Mouse (Mus musculus) stomach, postnatal 0 days (tissue): ENCODE measurements around the gene Gatad2a. TPM values are rescaled to one million over a fixed set of nuclear protein-coding genes. Genes with fewer than 3 reads are reported as not detected.
"Not testable (repeated sequence)": the region's sequence is repeated elsewhere in the genome, so short reads cannot be mapped to it uniquely, and the experiment has no call there.

ENCODE experiments used
- ATAC-seq: fragments of 200-750 bp; cut with Nextera tagmentation; 2 replicates; pipeline ENCODE4 v1.8.0; 2017; ENCODE audit not compliant: low FRiP score, low TSS enrichment
- DNase-seq: peaks from one replicate; pipeline ENCODE4 v3.0.0-alpha.2; 2016; ENCODE audit warnings: low spot score
- H3K27ac ChIP-seq: fragments of 300-500 bp; sonication (generic); replicated peaks from 2 replicates; pipeline ENCODE4 v1.5.1; 2014; ENCODE audit warnings: mild to moderate bottlenecking, control low read depth
- H3K27me3 ChIP-seq: fragments of 300-500 bp; sonication (generic); 2 replicates; pipeline ENCODE4 v1.6.1; 2014; ENCODE audit warnings: low read length; ENCODE audit not compliant: control insufficient read depth, insufficient read depth
- H3K36me3 ChIP-seq: fragments of 300-500 bp; sonication (generic); 2 replicates; pipeline ENCODE4 v1.6.1; 2014; ENCODE audit warnings: low read length, mixed read lengths; ENCODE audit not compliant: control insufficient read depth, insufficient read depth
- H3K4me1 ChIP-seq: fragments of 300-500 bp; sonication (generic); replicated peaks from 2 replicates; pipeline ENCODE4 v1.6.1; 2014; ENCODE audit warnings: antibody characterized with exemption; ENCODE audit not compliant: control insufficient read depth, insufficient read depth
- H3K4me2 ChIP-seq: fragments of 300-500 bp; sonication (generic); replicated peaks from 2 replicates; pipeline ENCODE4 v1.6.1; 2014; ENCODE audit warnings: low read depth, mild to moderate bottlenecking, control low read depth, moderate library complexity
- H3K4me3 ChIP-seq: fragments of 300-500 bp; sonication (generic); 2 replicates; pipeline ENCODE4 v1.5.1; 2014; ENCODE audit warnings: low read depth, low read length, control low read depth
- H3K9ac ChIP-seq: fragments of 300-500 bp; sonication (generic); 2 replicates; pipeline ENCODE4 v1.6.1; 2014; ENCODE audit warnings: mild to moderate bottlenecking, low read length, control low read depth, mixed read lengths
- H3K9me3 ChIP-seq: fragments of 300-500 bp; sonication (generic); 2 replicates; pipeline ENCODE4 v1.6.1; 2016; ENCODE audit warnings: low read length; ENCODE audit not compliant: control insufficient read depth
- CTCF ChIP-seq: IDR thresholded peaks from 2 replicates; pipeline ENCODE4 v1.5.1; 2016; ENCODE audit warnings: antibody characterized with exemption, low read depth, mild to moderate bottlenecking, moderate library complexity
- EP300 ChIP-seq: optimal IDR thresholded peaks from 2 replicates; pipeline ENCODE3; 2016; ENCODE audit warnings: antibody characterized with exemption
- WGBS: fragments of 180-500 bp; shearing (Covaris S2); extraction: QIAGEN DNeasy Blood & Tissue Kit; methylation state at CpG from one replicate; pipeline ENCODE4 v1.1.7; 2014; 5-methylcytosine and 5-hydroxymethylcytosine counted together
- polyA plus RNA-seq: library from polyadenylated mRNA; unstranded; fragments of >200 nt; fragmentation: Nextera tagmentation; extraction: Ambion mirVana; gene quantifications from 2 replicates; pipeline ENCODE4 v1.2.1, GENCODE M21; 2015

Gene Gatad2a
- polyA plus RNA-seq, 1 experiment from 2014 or later = 32.4 TPM

- Histone ChIP-seq H3K4me2 (no peak overlapping the region), H3K27me3 (no peaks in the 10 kb centered on the region), H3K4me3 (no peak overlapping the region), H3K36me3 (peaks cover 37% of the 10 kb centered on the region), H3K9me3 (no peaks in the 10 kb centered on the region), H3K4me1 (no peaks in the 10 kb centered on the region), H3K9ac (no peak overlapping the region), H3K27ac (no peak overlapping the region)
- TF ChIP-seq CTCF (no peak), EP300 (no peak)
- ATAC-seq = no peak
- no peak for DNase-seq
- 96% methylated on average over 1 of the region's 1 CpGs for WGBS
Observed at GRCm38 (mm10) chr8:70030255-70030654, 34.1 kb upstream of the Gatad2a start.

GRCm38 (mm10) chr8:70026151-70026550 is 30.0 kb upstream of the Gatad2a start:
- Histone ChIP-seq H3K4me2 (no peak overlapping the region), H3K27me3 (no peaks in the 10 kb centered on the region), H3K4me1 (no peaks in the 10 kb centered on the region), H3K4me3 (no peak overlapping the region), H3K9ac (no peak overlapping the region), H3K9me3 (no peaks in the 10 kb centered on the region), H3K27ac (no peak overlapping the region), H3K36me3 (peaks cover 63% of the 10 kb centered on the region)
- DNase-seq = no peak
- no peak for TF ChIP-seq CTCF
- no peak for TF ChIP-seq EP300
- no peak for ATAC-seq
- 88% methylated on average over 2 of the region's 2 CpGs for WGBS

GRCm38 (mm10) chr8:70023596-70023995 is 27.4 kb upstream of the Gatad2a start:
- 81% methylated on average over 8 of the region's 8 CpGs for WGBS
- Histone ChIP-seq H3K9me3 (no peaks in the 10 kb centered on the region), H3K4me1 (no peaks in the 10 kb centered on the region), H3K27ac (no peak overlapping the region), H3K9ac (no peak overlapping the region), H3K4me2 (no peak overlapping the region), H3K27me3 (no peaks in the 10 kb centered on the region), H3K4me3 (no peak overlapping the region), H3K36me3 (peaks cover 76% of the 10 kb centered on the region)
- no peak for TF ChIP-seq CTCF
- TF ChIP-seq EP300 = no peak
- DNase-seq = no peak
- no peak for ATAC-seq

GRCm38 (mm10) chr8:70015017-70015416 is 18.8 kb upstream of the Gatad2a start:
- DNase-seq = no peak
- H3K9ac ChIP-seq = no peak overlapping the region
- H3K4me3 ChIP-seq = no peak overlapping the region
- no peak overlapping the region for H3K27ac ChIP-seq
- peak; percentile 21; the same call in 1 of the 2 replicates for ATAC-seq
- TF ChIP-seq EP300 (no peak), CTCF (no peak)
- H3K4me1 ChIP-seq = no peaks in the 10 kb centered on the region
- H3K36me3 ChIP-seq = peaks cover 16% of the 10 kb centered on the region
- no peaks in the 10 kb centered on the region for H3K9me3 ChIP-seq
- WGBS = 68% methylated on average over 1 of the region's 1 CpGs
- no peak overlapping the region for H3K4me2 ChIP-seq
- H3K27me3 ChIP-seq = no peaks in the 10 kb centered on the region

DNA sequence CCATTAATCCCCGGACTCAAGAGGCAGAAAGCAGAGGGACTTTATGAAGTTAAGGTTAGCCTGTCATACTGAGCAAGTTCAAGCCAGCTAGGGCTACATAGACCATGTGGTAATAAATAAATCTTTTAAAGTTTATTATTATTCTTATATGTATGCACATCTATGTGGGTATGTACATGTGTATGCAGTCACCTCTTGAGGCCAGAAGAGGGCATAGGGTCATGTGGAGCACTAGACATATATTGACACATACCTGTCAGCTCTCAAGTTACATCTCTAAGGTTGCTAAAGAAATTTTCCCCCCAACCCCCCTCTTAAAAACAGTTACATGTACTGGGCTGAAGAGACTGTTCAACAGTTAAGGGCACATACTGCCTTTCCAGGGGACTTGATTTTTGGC is 16.6 kb upstream of the Gatad2a start:
- TF ChIP-seq CTCF = peak; percentile 27; the same call in 1 of the 2 replicates
- TF ChIP-seq EP300 = no peak
- H3K4me1 ChIP-seq = no peaks in the 10 kb centered on the region
- peaks cover 3% of the 10 kb centered on the region; the same call in 1 of the 2 replicates for H3K36me3 ChIP-seq
- WGBS = 83% methylated on average over 1 of the region's 1 CpGs
- H3K4me3 ChIP-seq = no peak overlapping the region
- H3K9me3 ChIP-seq = no peaks in the 10 kb centered on the region
- H3K4me2 ChIP-seq = no peak overlapping the region
- H3K27ac ChIP-seq = no peak overlapping the region
- DNase-seq (no peak), ATAC-seq (peak; percentile 38; the same call in 1 of the 2 replicates)
- no peak overlapping the region for H3K9ac ChIP-seq
- no peaks in the 10 kb centered on the region for H3K27me3 ChIP-seq

DNA sequence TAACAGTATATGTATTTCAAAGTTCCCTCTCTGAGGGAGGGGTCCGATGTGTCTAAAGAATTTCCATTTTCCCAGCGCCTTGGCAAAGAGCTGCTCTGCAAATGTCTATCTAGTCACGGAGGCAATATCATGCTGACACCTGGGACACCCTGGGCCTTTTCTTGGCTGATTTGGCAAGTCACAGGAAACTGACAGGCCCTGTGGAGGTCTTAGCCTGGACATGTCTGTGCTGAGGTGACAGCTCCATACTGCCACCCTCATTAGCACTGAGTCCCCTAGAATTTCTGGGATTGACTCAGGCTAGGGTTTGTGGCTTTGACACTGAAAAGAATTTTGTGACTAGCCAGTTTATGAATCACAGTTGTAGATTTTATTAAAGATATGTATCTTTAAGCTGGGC is 16.2 kb upstream of the Gatad2a start:
- WGBS = 73% methylated on average over 3 of the region's 3 CpGs
- no peaks in the 10 kb centered on the region for H3K4me1 ChIP-seq

GRCm38 (mm10) chr8:70010796-70011195 is 14.6 kb upstream of the Gatad2a start:
- not testable (repeated sequence) for ATAC-seq, H3K27ac ChIP-seq, H3K36me3 ChIP-seq, DNase-seq, H3K4me2 ChIP-seq, H3K9ac ChIP-seq, H3K27me3 ChIP-seq, H3K4me1 ChIP-seq, H3K9me3 ChIP-seq, H3K4me3 ChIP-seq
- WGBS = 88% methylated on average over 14 of the region's 14 CpGs

More for the DNA sequence above, 16.2 kb upstream of the Gatad2a start:
- no peak for DNase-seq
- Histone ChIP-seq H3K27ac (no peak overlapping the region), H3K9ac (no peak overlapping the region), H3K27me3 (no peaks in the 10 kb centered on the region), H3K36me3 (peaks cover under 1% of the 10 kb centered on the region; the same call in 1 of the 2 replicates), H3K9me3 (no peaks in the 10 kb centered on the region), H3K4me2 (no peak overlapping the region), H3K4me3 (no peak overlapping the region)
- no peak for ATAC-seq
- TF ChIP-seq EP300 (no peak), CTCF (no peak)
